Mouse (Mus musculus): ENCODE data around the gene 5330417H12Rik. TPM values are rescaled to one million over a fixed set of nuclear protein-coding genes. Genes with fewer than 3 reads are reported as not detected.

Gene 5330417H12Rik
- not detected in 2 replicates for polyA plus RNA-seq (2012; ENCODE audit: insufficient read depth, insufficient read length, missing spikeins)

- peaks cover 39% of the 10 kb centered on the region for H3K4me1 ChIP-seq (ENCODE audit: control insufficient read depth, insufficient read depth, low read length)
- no peak within 1 kb of the TSS for H3K27ac ChIP-seq (ENCODE audit: insufficient read depth, low read depth, low read length)
- no peak for TF ChIP-seq CTCF (IDR thresholded peaks at IDR 0.05; ENCODE audit: low read depth, low read length)
- TF ChIP-seq POLR2A (IDR thresholded peaks at IDR 0.05; ENCODE audit: borderline replicate concordance, low read depth, low read length): no peak
- H3K4me3 ChIP-seq (ENCODE audit: insufficient read depth, low read length): no peak within 1 kb of the TSS
Measured at GRCm38 (mm10) chr7:107625061-107625460, at the start of gene 5330417H12Rik. TSS of gene 5330417H12Rik (minus strand) at chr7:107625161.

- Histone ChIP-seq H3K4me3 (ENCODE audit: insufficient read depth, low read length) (no peak overlapping the region), H3K4me1 (ENCODE audit: control insufficient read depth, insufficient read depth, low read length) (peaks cover 34% of the 10 kb centered on the region), H3K27ac (ENCODE audit: insufficient read depth, low read depth, low read length) (no peak overlapping the region)
- TF ChIP-seq POLR2A (IDR thresholded peaks at IDR 0.05; ENCODE audit: borderline replicate concordance, low read depth, low read length) (no peak), CTCF (IDR thresholded peaks at IDR 0.05; ENCODE audit: low read depth, low read length) (no peak)
Measured at GRCm38 (mm10) chr7:107668514-107668913, 43.6 kb upstream of the 5330417H12Rik start.

- TF ChIP-seq POLR2A (IDR thresholded peaks at IDR 0.05; ENCODE audit: borderline replicate concordance, low read depth, low read length): no peak
- TF ChIP-seq CTCF (IDR thresholded peaks at IDR 0.05; ENCODE audit: low read depth, low read length): no peak
- no peak overlapping the region for H3K4me3 ChIP-seq (ENCODE audit: insufficient read depth, low read length)
- peaks cover 36% of the 10 kb centered on the region for H3K4me1 ChIP-seq (ENCODE audit: control insufficient read depth, insufficient read depth, low read length)
- H3K27ac ChIP-seq (ENCODE audit: insufficient read depth, low read depth, low read length): no peak overlapping the region
Measured at GRCm38 (mm10) chr7:107666262-107666902, 41.4 kb upstream of the 5330417H12Rik start.

GRCm38 (mm10) chr7:107665586-107666261 is 40.8 kb upstream of the 5330417H12Rik start:
- Histone ChIP-seq H3K4me1 (ENCODE audit: control insufficient read depth, insufficient read depth, low read length) (peaks cover 36% of the 10 kb centered on the region), H3K4me3 (ENCODE audit: insufficient read depth, low read length) (no peak overlapping the region), H3K27ac (ENCODE audit: insufficient read depth, low read depth, low read length) (peak overlapping the region; percentile 6; the same call in 1 of the 2 replicates)
- no peak for TF ChIP-seq CTCF (IDR thresholded peaks at IDR 0.05; ENCODE audit: low read depth, low read length)
- no peak for TF ChIP-seq POLR2A (IDR thresholded peaks at IDR 0.05; ENCODE audit: borderline replicate concordance, low read depth, low read length)

GRCm38 (mm10) chr7:107665221-107665585 is 40.2 kb upstream of the 5330417H12Rik start:
- Histone ChIP-seq H3K27ac (ENCODE audit: insufficient read depth, low read depth, low read length) (peak overlapping the region; percentile 6; the same call in 1 of the 2 replicates), H3K4me1 (ENCODE audit: control insufficient read depth, insufficient read depth, low read length) (peaks cover 36% of the 10 kb centered on the region)
- no peak for TF ChIP-seq POLR2A (IDR thresholded peaks at IDR 0.05; ENCODE audit: borderline replicate concordance, low read depth, low read length)
- TF ChIP-seq CTCF (IDR thresholded peaks at IDR 0.05; ENCODE audit: low read depth, low read length): no peak

GRCm38 (mm10) chr7:107664063-107665056 is 39.4 kb upstream of the 5330417H12Rik start:
- Histone ChIP-seq H3K4me3 (ENCODE audit: insufficient read depth, low read length) (no peak overlapping the region), H3K4me1 (ENCODE audit: control insufficient read depth, insufficient read depth, low read length) (peaks cover 36% of the 10 kb centered on the region), H3K27ac (ENCODE audit: insufficient read depth, low read depth, low read length) (no peak overlapping the region)
- no peak for TF ChIP-seq POLR2A (IDR thresholded peaks at IDR 0.05; ENCODE audit: borderline replicate concordance, low read depth, low read length)
- TF ChIP-seq CTCF (IDR thresholded peaks at IDR 0.05; ENCODE audit: low read depth, low read length): no peak

More at GRCm38 (mm10) chr7:107665221-107665585, 40.2 kb upstream of the 5330417H12Rik start:
- no peak overlapping the region for H3K4me3 ChIP-seq (ENCODE audit: insufficient read depth, low read length)

GRCm38 (mm10) chr7:107663621-107664020 is 38.7 kb upstream of the 5330417H12Rik start:
- H3K27ac ChIP-seq (ENCODE audit: insufficient read depth, low read depth, low read length): no peak overlapping the region
- H3K4me1 ChIP-seq (ENCODE audit: control insufficient read depth, insufficient read depth, low read length): peaks cover 33% of the 10 kb centered on the region
- no peak overlapping the region for H3K4me3 ChIP-seq (ENCODE audit: insufficient read depth, low read length)
- TF ChIP-seq CTCF (IDR thresholded peaks at IDR 0.05; ENCODE audit: low read depth, low read length): no peak
- no peak for TF ChIP-seq POLR2A (IDR thresholded peaks at IDR 0.05; ENCODE audit: borderline replicate concordance, low read depth, low read length)

GRCm38 (mm10) chr7:107661843-107662281 is 36.9 kb upstream of the 5330417H12Rik start:
- H3K4me3 ChIP-seq (ENCODE audit: insufficient read depth, low read length): no peak overlapping the region
- peaks cover 26% of the 10 kb centered on the region for H3K4me1 ChIP-seq (ENCODE audit: control insufficient read depth, insufficient read depth, low read length)
- TF ChIP-seq CTCF (IDR thresholded peaks at IDR 0.05; ENCODE audit: low read depth, low read length) (no peak), POLR2A (IDR thresholded peaks at IDR 0.05; ENCODE audit: borderline replicate concordance, low read depth, low read length) (no peak)
- no peak overlapping the region for H3K27ac ChIP-seq (ENCODE audit: insufficient read depth, low read depth, low read length)

GRCm38 (mm10) chr7:107661189-107661842 is 36.4 kb upstream of the 5330417H12Rik start:
- H3K27ac ChIP-seq (ENCODE audit: insufficient read depth, low read depth, low read length): no peak overlapping the region
- H3K4me1 ChIP-seq (ENCODE audit: control insufficient read depth, insufficient read depth, low read length): peaks cover 26% of the 10 kb centered on the region
- no peak overlapping the region for H3K4me3 ChIP-seq (ENCODE audit: insufficient read depth, low read length)
- no peak for TF ChIP-seq POLR2A (IDR thresholded peaks at IDR 0.05; ENCODE audit: borderline replicate concordance, low read depth, low read length)
- TF ChIP-seq CTCF (IDR thresholded peaks at IDR 0.05; ENCODE audit: low read depth, low read length): no peak
